Mouse (Mus musculus): ENCODE measurements around the gene Sh3gl3.

GRCm38 (mm10) chr7:82350421-82350820 lies 176.8 kb downstream of the Sh3gl3 start:
- TF ChIP-seq POLR2A (IDR thresholded peaks at IDR 0.05; ENCODE audit: low read depth, low read length) (no peak), CTCF (IDR thresholded peaks at IDR 0.05; ENCODE audit: extremely low read depth, insufficient read depth, insufficient read length, insufficient replicate concordance) (no peak)

Measured in spleen, adult 2 months (tissue).